In the genomic region with DNA sequence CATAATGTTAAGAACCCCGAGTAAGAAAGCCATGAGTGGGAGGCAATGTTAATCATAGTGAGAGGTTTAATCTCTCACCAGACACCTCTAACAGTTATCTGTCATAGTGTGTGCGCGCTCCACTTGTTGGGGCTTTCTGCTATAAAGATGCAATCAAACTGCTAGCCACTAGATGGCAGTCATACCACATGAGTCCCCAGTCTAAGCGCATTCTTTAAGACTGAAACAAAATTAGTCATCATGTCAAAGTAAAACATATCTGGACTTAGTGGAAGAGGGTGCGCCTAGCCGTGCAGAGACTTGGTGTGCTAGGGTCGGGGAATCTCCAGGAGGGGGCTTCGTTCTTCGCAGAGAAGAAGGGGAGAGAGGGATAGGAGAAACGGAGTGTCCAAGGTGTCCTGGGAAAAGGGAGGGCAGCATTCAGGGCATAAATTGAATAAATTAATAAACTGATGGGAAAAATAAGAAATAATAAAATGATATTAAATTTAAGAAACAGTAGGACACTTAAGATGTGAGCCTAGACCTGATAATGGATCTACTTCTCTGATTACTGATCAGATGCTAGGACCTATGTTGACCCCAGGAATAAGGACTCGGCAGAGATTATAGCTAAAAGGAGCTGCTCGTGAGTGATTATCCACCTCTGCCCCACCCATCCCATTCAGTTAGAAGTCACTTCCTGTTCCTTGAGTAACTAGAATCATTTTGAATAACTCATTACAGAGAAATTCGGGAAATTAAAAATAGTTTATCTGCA, we compare ENCODE assay signal across 9 mouse cellular contexts. TPM values are rescaled to one million over a fixed set of nuclear protein-coding genes. Genes with fewer than 3 reads are reported as not detected.
DNase-seq lines count a peak whose midpoint lies in the region; ATAC-seq lines count a peak whose summit lies in the region.
"Had no signal": no experiment of that assay in that cellular context is flagged by ENCODE, and none has a peak within 500 bp of the region (broad histone marks: within the 10 kb centered on the region; RNA-seq: fewer than 3 reads in every experiment).

No protein-coding gene starts in this region.

- H3K36me3 ChIP-seq in limb, embryonic 13.5 days, result no peaks in the 10 kb centered on the region
- H3K36me3 ChIP-seq: heart, embryonic 15.5 days had no signal

- no peak overlapping the region for H3K9ac ChIP-seq in limb, embryonic 13.5 days
- H3K9ac ChIP-seq: heart, embryonic 15.5 days had no signal

- H3K9me3 ChIP-seq in limb, embryonic 13.5 days, result no peaks in the 10 kb centered on the region
- H3K9me3 ChIP-seq: heart, embryonic 15.5 days had no signal

- no peak overlapping the region for H3K27ac ChIP-seq in limb, embryonic 13.5 days
- H3K27ac ChIP-seq: heart, embryonic 15.5 days had no signal

- peak; percentile 64 for ATAC-seq in limb, embryonic 13.5 days (ENCODE audit: low FRiP score, low read depth)

- H3K4me1 ChIP-seq in limb, embryonic 13.5 days, result no peaks in the 10 kb centered on the region
- H3K4me1 ChIP-seq: heart, embryonic 15.5 days had no signal

- H3K4me3 ChIP-seq in limb, embryonic 13.5 days, result no peak overlapping the region
- H3K4me3 ChIP-seq: heart, embryonic 15.5 days had no signal

- DNase-seq in 416B (ENCODE audit: low read depth) (peak; percentile 79), NIH3T3 (ENCODE audit: low read depth) (peak; percentile 85)
- peak; percentile 74 to 77 for DNase-seq in cerebellum, postnatal 14 days
- peak; percentile 39 to 72 for DNase-seq in frontal cortex, postnatal 36 days (ENCODE audit: low spot score in 2 of 2)
- peak; percentile 59 for DNase-seq in kidney, adult 9 months
- peak; percentile 89 for DNase-seq in naive thymus-derived CD4-positive, alpha-beta T cell, adult 2 months (ENCODE audit: low read depth)
- peak; percentile 52 for DNase-seq in testis, postnatal 10 days (ENCODE audit: low spot score)

- 33% methylated on average over 13 of the region's 13 CpGs for whole genome bisulfite sequencing in limb, embryonic 13.5 days

- H3K27me3 ChIP-seq in limb, embryonic 13.5 days, result no peaks in the 10 kb centered on the region
- H3K27me3 ChIP-seq: heart, embryonic 15.5 days had no signal

- H3K4me2 ChIP-seq in limb, embryonic 13.5 days (replicated peaks), result no peak overlapping the region
- H3K4me2 ChIP-seq: heart, embryonic 15.5 days had no signal

RNA-seq across cellular contexts. Expression of a gene that starts 42.4 kb away (rescaled TPM):
- polyA plus RNA-seq in limb, embryonic 13.5 days (2015; fragmentation: Nextera tagmentation; extraction: Ambion mirVana), result 0.03 TPM in 1 of 2 replicates, not detected in the other
- polyA plus RNA-seq: heart, embryonic 15.5 days had no signal
